Mouse (Mus musculus) cortical plate, adult 2 months (tissue): ENCODE data around the gene Ndufaf8.

ENCODE experiments used
- CTCF ChIP-seq: fragments of 200-500 bp; IDR thresholded peaks from 2 replicates; pipeline ENCODE4 v1.5.1; 2011; ENCODE audit warnings: mild to moderate bottlenecking, control low read depth, low read length; ENCODE audit not compliant: insufficient read depth; ENCODE audit errors: extremely low read depth
- POLR2A ChIP-seq: fragments of 200-500 bp; IDR thresholded peaks from 2 replicates; pipeline ENCODE4 v1.6.1; 2011; ENCODE audit warnings: mild to moderate bottlenecking, low read length, control low read depth; ENCODE audit not compliant: insufficient read depth; ENCODE audit errors: extremely low read depth

GRCm38 (mm10) chr11:120143708-120144497 lies 45.2 kb downstream of the Ndufaf8 start:
- TF ChIP-seq CTCF (no peak), POLR2A (no peak)
